Mouse (Mus musculus) CD4-positive, CD25-positive, alpha-beta regulatory T cell, adult 2 months (primary cell): ENCODE data around the gene Olfr485.
"Not testable (repeated sequence)": the region's sequence is repeated elsewhere in the genome, so short reads cannot be mapped to it uniquely, and the experiment has no call there.

Experiments
- DNase-seq: peaks from one replicate; pipeline ENCODE4 v3.0.0-alpha.2; 2012; ENCODE audit warnings: low read depth, low spot score

The Olfr485 gene

DNA sequence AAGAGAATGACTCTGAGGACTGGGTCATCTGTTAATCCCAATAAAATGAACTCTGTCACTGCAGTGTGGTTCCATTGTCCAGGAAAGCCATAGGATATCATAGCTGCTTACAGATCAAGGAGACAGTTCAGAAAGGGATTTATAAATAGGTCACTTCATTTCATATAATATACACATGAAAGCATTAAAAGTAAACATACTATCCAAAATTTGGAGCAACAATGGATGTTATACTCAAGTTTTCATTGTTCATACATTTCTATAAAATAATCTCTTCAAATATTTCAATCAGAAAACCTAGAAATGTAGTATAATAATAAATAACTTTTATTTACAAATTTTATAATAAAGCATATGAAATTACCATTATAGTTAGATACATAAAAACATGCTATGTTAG, at the start of gene Olfr485:
Olfr485 (minus strand) TSS at position 101 of the 400 bp plus-strand sequence.
- DNase-seq: no peak

DNA sequence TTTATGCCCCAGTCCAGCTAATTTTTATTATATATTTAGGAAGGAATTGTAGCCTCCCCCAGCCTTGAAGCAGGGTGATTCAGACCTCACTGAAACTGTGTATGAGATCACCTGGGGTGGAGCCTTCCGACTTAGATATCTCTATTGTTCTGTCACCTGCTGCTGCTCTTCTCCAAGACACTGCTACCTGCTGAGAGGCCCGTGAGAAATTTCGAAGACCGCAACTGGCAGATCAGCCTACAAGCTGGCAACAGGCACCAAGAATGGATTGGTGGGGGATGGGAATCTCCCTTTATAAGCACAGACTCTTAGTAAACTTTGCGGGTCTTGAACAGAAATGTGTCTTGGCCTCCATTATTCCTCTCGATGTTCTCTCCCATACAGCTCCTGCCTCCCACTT, 37.3 kb upstream of the Olfr485 start:
- no peak for DNase-seq

GRCm38 (mm10) chr7:108196337-108196736, 36.7 kb upstream of the Olfr485 start:
- not testable (repeated sequence) for DNase-seq

DNA sequence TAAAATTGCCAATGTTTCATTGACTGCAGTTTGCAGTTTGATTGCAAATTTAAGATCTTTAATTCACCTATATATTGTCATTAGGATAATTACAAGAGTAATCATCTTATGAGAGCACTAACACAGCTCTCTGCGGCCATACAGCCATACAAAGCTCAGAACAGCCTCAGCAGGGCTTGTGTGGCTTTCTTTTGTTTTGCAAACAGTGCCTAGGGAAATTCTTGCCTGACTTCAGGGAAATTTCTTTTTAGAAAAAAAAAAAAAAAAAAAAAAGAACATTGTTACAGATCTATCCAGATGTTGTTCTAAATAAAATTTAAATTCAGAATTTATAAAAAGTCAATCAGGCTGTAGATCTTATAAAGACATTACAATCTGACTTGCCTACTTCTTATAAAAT, 33.0 kb upstream of the Olfr485 start:
- not testable (repeated sequence) for DNase-seq

DNA sequence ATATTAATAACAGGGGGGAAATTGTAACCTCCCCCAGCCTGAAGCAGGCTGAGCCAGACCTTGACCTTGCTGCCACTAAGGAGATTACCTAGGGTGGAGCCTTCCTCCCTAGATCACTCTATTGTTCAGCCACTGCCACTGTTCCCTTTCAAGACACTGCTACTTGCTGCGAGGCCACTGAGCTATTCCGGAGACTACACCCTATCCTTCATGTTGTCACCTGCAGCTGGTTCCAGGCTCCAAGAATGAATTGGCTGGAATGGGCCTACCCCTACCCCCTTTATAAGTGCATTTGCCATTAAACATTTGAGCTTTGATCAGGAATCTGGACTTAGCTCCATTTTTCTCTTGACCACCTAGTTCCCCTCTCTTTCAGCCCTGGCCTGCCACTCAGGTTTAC, 31.5 kb upstream of the Olfr485 start:
- not testable (repeated sequence) for DNase-seq

DNA sequence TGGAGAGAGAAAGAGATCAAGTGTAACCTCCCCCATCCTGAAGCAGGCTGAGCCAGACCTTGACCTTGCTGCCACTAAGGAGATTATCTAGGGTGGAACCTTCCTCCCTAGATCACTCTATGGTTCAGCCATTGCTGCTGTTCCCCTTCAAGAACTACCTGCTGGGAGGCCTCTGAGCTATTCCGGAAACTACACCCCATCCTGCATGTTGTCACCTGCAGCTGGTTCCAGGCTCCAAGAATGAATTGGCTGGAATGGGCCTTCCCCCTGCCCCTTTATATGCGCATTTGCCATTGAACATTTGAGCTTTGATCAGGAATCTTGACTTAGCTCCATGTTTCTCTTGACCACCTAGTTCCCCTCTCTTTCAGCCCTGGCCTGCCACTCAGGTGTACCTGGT, 25.6 kb upstream of the Olfr485 start:
- DNase-seq: not testable (repeated sequence)

DNA sequence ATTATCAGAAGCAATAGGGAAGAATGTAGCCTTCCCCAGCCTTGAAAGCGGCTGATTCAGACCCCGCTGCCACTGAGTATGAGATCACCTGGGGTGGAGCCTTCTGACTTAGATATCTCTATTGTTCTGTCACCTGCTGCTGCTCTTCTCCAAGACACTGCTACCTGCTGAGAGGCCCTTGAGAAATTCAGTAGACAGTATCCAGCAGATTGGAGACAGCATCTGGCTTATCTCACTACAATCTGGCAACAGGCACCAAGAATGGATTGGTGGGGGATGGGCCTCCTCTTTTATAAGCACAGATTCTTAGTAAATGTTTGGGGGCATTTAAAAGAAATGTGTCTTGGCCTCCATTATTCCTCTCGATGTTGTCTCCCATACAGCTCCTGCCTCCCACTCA, 24.7 kb upstream of the Olfr485 start:
- not testable (repeated sequence) for DNase-seq

DNA sequence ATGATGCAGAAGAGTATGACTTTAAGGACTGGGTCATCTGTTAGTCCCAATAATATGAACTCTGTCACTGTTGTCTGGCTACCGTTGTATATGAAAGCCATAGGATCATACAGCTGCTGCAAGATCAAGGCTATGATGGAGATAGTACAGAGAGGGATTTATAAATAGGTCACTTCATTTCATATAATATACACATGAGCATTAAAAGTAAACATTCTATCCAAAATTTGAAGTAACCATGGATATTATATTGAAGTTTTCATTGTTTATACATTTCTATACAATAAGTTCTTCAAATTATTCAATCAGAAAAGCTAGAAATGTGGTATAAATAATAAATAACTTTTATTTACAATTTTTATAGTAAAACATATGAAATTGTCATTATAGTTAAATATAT, 13.0 kb upstream of the Olfr485 start, which contains the start of gene Olfr486:
Olfr486 (minus strand) TSS at position 101 of the 400 bp plus-strand sequence.
- DNase-seq: not testable (repeated sequence)

GRCm38 (mm10) chr7:108127349-108127748, 32.3 kb downstream of the Olfr485 start, which contains the start of gene Olfr484:
Olfr484 (minus strand) TSS chr7:108127449.
- DNase-seq: no peak

DNA sequence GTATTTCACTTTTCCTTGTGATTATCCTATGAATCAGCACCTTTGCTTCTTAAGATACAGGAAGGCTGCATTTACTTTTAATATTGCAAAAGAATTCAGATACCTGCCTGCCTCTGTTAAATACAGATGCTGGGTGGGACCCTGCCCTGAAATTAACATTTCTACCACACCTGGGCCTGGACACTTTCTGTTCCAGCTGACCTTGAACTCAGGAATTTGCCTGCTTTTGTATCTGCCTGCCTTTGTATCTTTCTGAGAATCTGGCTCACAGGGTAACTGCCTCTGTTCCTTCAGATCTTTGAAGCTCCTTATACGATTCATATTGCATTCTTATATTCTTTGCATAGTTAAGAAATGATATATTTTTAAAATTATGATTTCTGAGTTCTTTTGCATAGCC, 38.3 kb downstream of the Olfr485 start:
- DNase-seq: no peak

GRCm38 (mm10) chr7:108120681-108121080, 39.0 kb downstream of the Olfr485 start:
- no peak for DNase-seq
